Mouse (Mus musculus): ENCODE measurements around the gene Olfr448. TPM values are rescaled to one million over a fixed set of nuclear protein-coding genes. Genes with fewer than 3 reads are reported as not detected.

The Olfr448 gene
- not detected for total RNA-seq (2023)

DNA sequence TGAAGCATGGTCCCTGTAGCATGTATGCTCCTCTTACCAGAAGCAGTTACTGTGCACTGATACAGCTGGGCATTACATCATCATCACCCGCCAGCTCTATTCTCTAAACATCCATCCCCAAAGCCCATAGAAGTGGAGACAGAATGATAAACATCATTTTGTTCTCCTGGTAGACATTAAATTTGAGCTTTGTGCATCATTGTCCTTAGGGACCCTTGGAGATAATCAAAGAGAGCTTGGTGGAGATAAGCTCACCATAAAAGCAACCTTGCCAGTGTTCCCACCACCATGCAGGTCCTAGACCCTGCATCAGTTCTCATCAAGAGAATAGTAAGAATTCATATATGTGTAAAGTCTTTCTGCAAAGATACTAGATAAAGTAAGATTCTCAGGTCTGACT lies at the start of gene Olfr448:
Olfr448 (plus strand) TSS at position 301 of the 400 bp plus-strand sequence.

DNA sequence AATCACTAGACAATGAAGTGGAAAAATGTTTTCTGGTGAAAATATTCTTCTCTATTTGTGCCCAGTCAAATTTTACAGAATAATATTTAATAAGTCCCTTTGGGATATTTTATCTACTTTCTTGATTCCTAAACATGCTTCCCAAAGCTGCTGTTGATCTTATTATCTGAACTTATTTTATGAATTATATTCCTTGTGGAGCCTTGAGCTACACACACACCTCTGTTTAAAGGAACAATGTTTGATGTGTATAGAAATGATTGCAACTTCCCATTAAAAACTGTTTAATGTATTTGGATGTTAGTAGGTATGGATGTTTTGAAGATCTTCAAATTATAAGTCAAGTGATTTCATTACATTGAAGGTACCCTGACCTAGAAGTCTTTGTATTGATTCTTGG lies 18.3 kb downstream of the Olfr448 start, which contains the start of gene Olfr447:
Olfr447 (plus strand) TSS at position 301 of the 400 bp plus-strand sequence.

GRCm38 (mm10) chr6:42921077-42921476 lies 30.8 kb downstream of the Olfr448 start, which contains the start of gene Olfr446:
TSS of gene Olfr446 (plus strand) at chr6:42921377.

Other genes starting within 250 kb of the Olfr448 start
- gene Tcaf2, start 245.2 kb upstream of the Olfr448 start, total RNA-seq (2023) = not detected
- gene Tcaf1, start 180.4 kb upstream of the Olfr448 start, total RNA-seq (2023) = not detected
- gene Olfr453, start 151.1 kb upstream of the Olfr448 start, total RNA-seq (2023) = not detected
- gene Olfr38, start 134.0 kb upstream of the Olfr448 start, total RNA-seq (2023) = not detected
- gene Olfr452, start 105.3 kb upstream of the Olfr448 start, total RNA-seq (2023) = not detected
- not detected for gene Olfr450, start 78.5 kb upstream of the Olfr448 start, total RNA-seq (2023)
- not detected for gene Olfr449, start 56.1 kb upstream of the Olfr448 start, total RNA-seq (2023)
- gene Olfr447, start 18.4 kb downstream of the Olfr448 start, total RNA-seq (2023) = not detected
- not detected for gene Olfr446, start 30.9 kb downstream of the Olfr448 start, total RNA-seq (2023)
- gene Olfr444, start 58.6 kb downstream of the Olfr448 start, total RNA-seq (2023) = not detected
- not detected for gene Olfr441, start 215.9 kb downstream of the Olfr448 start, total RNA-seq (2023)